Mouse (Mus musculus): ENCODE measurements at regions not wholly inside any gene's neighbourhood (a gene's known extent, or its start where the extent isn't known, plus 50 kb on each side); places are given as distances from the start of the nearest gene placed in this dataset.
A peak's percentile ranks its signal among the peaks of the same experiment; 100 is the strongest.

DNA sequence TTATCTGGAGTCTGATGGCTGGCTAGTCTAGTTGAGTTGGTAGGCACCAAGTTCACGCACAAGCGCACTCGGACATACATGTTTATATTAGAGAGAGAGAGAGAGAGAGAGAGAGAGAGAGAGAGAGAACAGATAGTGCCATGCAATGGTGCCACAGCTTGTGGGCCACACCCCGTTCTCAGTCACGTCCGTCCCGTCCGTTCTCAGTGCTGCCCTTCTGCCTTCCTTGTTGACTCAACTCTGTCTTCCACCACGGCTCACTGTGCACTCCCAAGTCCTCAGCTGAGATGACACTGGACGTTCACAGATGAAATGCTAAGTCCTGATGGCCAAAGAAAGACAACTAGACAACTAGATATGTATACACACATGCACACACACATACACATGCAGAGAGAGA, 92.2 kb downstream of the Gm11011 start:
- Histone ChIP-seq H3K36me3 (ENCODE audit: control insufficient read depth, insufficient read depth, low read length) (no peaks in the 10 kb centered on the region), H3K9ac (replicated peaks; ENCODE audit: low read depth, low read length) (no peak overlapping the region), H3K4me1 (ENCODE audit: control insufficient read depth, insufficient read depth, low read length) (no peaks in the 10 kb centered on the region), H3K27ac (ENCODE audit: low read depth, low read length) (no peak overlapping the region), H3K9me3 (ENCODE audit: control insufficient read depth, low read length) (no peaks in the 10 kb centered on the region), H3K4me2 (ENCODE audit: low read depth, low read length) (no peak overlapping the region), H3K27me3 (ENCODE audit: control insufficient read depth, insufficient read depth, low read length) (no peaks in the 10 kb centered on the region), H3K4me3 (ENCODE audit: low read depth, low read length) (no peak overlapping the region)
- WGBS: 92% methylated on average over 10 of the region's 10 CpGs
- no peak for ATAC-seq (ENCODE audit: low read depth)

GRCm38 (mm10) chr2:169494503-169495311, 92.8 kb downstream of the Gm11011 start:
- Histone ChIP-seq H3K4me2 (ENCODE audit: low read depth, low read length) (no peak overlapping the region), H3K27me3 (ENCODE audit: control insufficient read depth, insufficient read depth, low read length) (no peaks in the 10 kb centered on the region), H3K4me3 (ENCODE audit: low read depth, low read length) (no peak overlapping the region), H3K9ac (replicated peaks; ENCODE audit: low read depth, low read length) (no peak overlapping the region), H3K9me3 (ENCODE audit: control insufficient read depth, low read length) (no peaks in the 10 kb centered on the region), H3K27ac (ENCODE audit: low read depth, low read length) (no peak overlapping the region), H3K36me3 (ENCODE audit: control insufficient read depth, insufficient read depth, low read length) (no peaks in the 10 kb centered on the region), H3K4me1 (ENCODE audit: control insufficient read depth, insufficient read depth, low read length) (no peaks in the 10 kb centered on the region)
- WGBS: 78% methylated on average over 11 of the region's 11 CpGs
- no peak for ATAC-seq (ENCODE audit: low read depth)

GRCm38 (mm10) chr2:169493609-169494275, 93.8 kb downstream of the Gm11011 start:
- H3K4me3 ChIP-seq (ENCODE audit: low read depth, low read length): no peak overlapping the region
- H3K9me3 ChIP-seq (ENCODE audit: control insufficient read depth, low read length): no peaks in the 10 kb centered on the region
- H3K4me2 ChIP-seq (ENCODE audit: low read depth, low read length): no peak overlapping the region
- 66% methylated on average over 16 of the region's 16 CpGs for WGBS
- H3K36me3 ChIP-seq (ENCODE audit: control insufficient read depth, insufficient read depth, low read length): no peaks in the 10 kb centered on the region
- no peak overlapping the region for H3K27ac ChIP-seq (ENCODE audit: low read depth, low read length)
- H3K27me3 ChIP-seq (ENCODE audit: control insufficient read depth, insufficient read depth, low read length): no peaks in the 10 kb centered on the region
- no peak overlapping the region for H3K9ac ChIP-seq (replicated peaks; ENCODE audit: low read depth, low read length)
- no peak for ATAC-seq (ENCODE audit: low read depth)
- H3K4me1 ChIP-seq (ENCODE audit: control insufficient read depth, insufficient read depth, low read length): no peaks in the 10 kb centered on the region

DNA sequence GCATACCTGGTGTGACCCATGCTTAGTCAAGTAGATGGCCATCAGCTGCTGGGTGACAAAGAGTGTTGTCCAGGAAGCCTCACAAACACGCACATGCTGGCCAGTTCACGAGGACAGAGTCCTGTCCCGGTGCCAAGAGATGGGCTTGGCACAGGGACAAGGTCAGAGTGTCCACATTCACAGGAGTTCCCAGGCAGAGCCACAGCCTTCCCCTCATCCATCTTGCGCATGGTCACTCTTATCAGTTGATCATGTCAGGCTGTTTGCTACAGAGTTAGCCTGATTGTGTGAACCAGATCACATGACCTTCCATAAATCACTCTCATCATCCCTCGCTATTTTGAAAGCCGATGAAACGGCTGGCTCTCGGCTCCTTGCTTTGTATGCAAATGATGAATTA, 103.6 kb downstream of the Gm11011 start:
- H3K27me3 ChIP-seq (ENCODE audit: control insufficient read depth, insufficient read depth, low read length): no peaks in the 10 kb centered on the region
- 61% methylated on average over 8 of the region's 8 CpGs for WGBS
- no peak overlapping the region for H3K4me3 ChIP-seq (ENCODE audit: low read depth, low read length)
- no peak; the same call in 1 of the 2 replicates for ATAC-seq (ENCODE audit: low read depth)
- H3K27ac ChIP-seq (ENCODE audit: low read depth, low read length): no peak overlapping the region; the same call in 1 of the 2 replicates
- no peak overlapping the region for H3K9ac ChIP-seq (replicated peaks; ENCODE audit: low read depth, low read length)
- no peaks in the 10 kb centered on the region for H3K36me3 ChIP-seq (ENCODE audit: control insufficient read depth, insufficient read depth, low read length)
- H3K9me3 ChIP-seq (ENCODE audit: control insufficient read depth, low read length): no peaks in the 10 kb centered on the region
- H3K4me1 ChIP-seq (ENCODE audit: control insufficient read depth, insufficient read depth, low read length): peaks cover 7% of the 10 kb centered on the region; the same call in 1 of the 2 replicates
- H3K4me2 ChIP-seq (ENCODE audit: low read depth, low read length): no peak overlapping the region

DNA sequence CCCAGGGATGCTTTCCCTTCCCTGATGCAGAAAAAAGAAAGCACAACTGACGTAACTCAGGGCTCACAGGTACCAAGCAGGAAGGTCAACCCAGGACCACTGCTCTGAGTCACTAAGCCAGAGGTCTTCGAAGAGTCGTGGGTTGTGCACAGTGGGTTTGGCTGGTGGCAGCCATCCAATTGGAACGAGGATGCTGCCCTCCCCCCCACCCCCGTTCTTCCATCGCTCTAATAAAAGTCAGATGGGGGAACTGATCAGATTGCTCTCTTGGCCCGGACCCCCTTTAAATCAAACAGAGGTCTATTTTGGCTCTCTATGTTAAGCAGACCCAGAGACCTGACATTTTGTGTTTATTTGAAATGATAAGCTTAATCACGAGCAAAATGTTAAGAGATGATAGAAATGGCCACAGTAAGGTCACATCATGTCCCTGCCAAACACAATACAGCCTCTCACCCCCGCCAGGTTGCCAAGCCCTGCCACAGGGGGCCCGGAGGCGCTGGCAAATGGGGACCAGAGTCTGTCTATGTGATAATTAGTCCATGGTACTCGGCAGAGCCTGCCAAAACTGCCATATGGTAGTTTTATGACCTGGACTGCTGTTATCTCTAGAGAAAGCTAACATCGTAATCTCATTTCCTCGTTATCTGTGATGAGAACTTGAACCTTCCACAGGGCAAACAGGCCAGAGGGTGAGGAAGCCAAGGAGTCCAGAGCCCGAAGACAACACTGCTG, 105.6 kb downstream of the Gm11011 start:
- Histone ChIP-seq H3K9ac (replicated peaks; ENCODE audit: low read depth, low read length) (no peak overlapping the region), H3K36me3 (ENCODE audit: control insufficient read depth, insufficient read depth, low read length) (no peaks in the 10 kb centered on the region), H3K4me1 (ENCODE audit: control insufficient read depth, insufficient read depth, low read length) (peaks cover 7% of the 10 kb centered on the region; the same call in 1 of the 2 replicates), H3K9me3 (ENCODE audit: control insufficient read depth, low read length) (no peaks in the 10 kb centered on the region), H3K27ac (ENCODE audit: low read depth, low read length) (no peak overlapping the region), H3K4me2 (ENCODE audit: low read depth, low read length) (no peak overlapping the region), H3K4me3 (ENCODE audit: low read depth, low read length) (no peak overlapping the region), H3K27me3 (ENCODE audit: control insufficient read depth, insufficient read depth, low read length) (no peaks in the 10 kb centered on the region)
- WGBS: 48% methylated on average over 15 of the region's 15 CpGs
- ATAC-seq (ENCODE audit: low read depth): no peak; the same call in 1 of the 2 replicates

DNA sequence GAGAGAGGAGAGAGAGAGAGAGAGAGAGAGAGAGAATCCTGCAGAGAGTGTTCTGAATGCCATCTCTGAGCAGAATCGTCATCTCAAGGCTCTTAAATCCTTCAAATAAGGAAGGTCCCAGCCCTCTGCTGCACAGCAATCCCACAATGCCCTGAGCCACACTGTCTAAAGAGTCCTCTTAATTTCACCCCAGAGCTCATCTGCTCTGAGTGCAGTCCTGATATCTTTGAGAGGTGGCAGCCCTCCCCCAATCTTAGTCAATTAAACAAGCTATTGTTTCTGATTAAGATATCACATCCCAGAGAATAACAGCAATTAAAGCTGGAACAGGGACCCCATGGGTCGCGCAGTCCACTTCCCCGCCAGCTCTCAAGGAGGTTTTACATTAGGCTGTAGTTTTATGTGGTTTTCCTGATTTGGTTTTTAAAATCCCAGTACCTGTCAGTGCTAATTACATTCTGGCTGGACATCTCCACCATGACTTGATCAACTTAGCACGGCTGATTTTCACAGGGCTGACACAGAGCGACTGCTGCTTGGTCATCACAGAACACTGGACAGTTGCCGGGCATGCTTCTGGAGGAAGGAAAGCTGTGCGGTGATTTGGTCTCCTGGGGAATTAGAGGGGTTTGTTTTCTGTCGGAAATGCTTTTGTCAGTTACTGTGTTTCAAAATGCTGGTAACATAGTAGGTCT, 113.0 kb downstream of the Gm11011 start:
- ATAC-seq (ENCODE audit: low read depth): no peak; the same call in 1 of the 2 replicates
- 0 out of 2 replicates have a peak overlapping the region, but pooled peaks have one; percentile 9 for H3K4me2 ChIP-seq (ENCODE audit: low read depth, low read length)
- peak overlapping the region; percentile 29; the same call in 1 of the 2 replicates for H3K27ac ChIP-seq (ENCODE audit: low read depth, low read length)

GRCm38 (mm10) chr2:169469538-169469937, 118.0 kb downstream of the Gm11011 start:
- Histone ChIP-seq H3K4me2 (ENCODE audit: low read depth, low read length) (no peak overlapping the region), H3K9me3 (ENCODE audit: control insufficient read depth, low read length) (no peaks in the 10 kb centered on the region)
- no peak for ATAC-seq (ENCODE audit: low read depth)

More for the DNA sequence above, 113.0 kb downstream of the Gm11011 start:
- Histone ChIP-seq H3K4me1 (ENCODE audit: control insufficient read depth, insufficient read depth, low read length) (peaks cover 12% of the 10 kb centered on the region; the same call in 1 of the 2 replicates), H3K9me3 (ENCODE audit: control insufficient read depth, low read length) (no peaks in the 10 kb centered on the region), H3K27me3 (ENCODE audit: control insufficient read depth, insufficient read depth, low read length) (no peaks in the 10 kb centered on the region), H3K9ac (replicated peaks; ENCODE audit: low read depth, low read length) (no peak overlapping the region), H3K4me3 (ENCODE audit: low read depth, low read length) (no peak overlapping the region), H3K36me3 (ENCODE audit: control insufficient read depth, insufficient read depth, low read length) (no peaks in the 10 kb centered on the region)
- WGBS: 24% methylated on average over 9 of the region's 9 CpGs

DNA sequence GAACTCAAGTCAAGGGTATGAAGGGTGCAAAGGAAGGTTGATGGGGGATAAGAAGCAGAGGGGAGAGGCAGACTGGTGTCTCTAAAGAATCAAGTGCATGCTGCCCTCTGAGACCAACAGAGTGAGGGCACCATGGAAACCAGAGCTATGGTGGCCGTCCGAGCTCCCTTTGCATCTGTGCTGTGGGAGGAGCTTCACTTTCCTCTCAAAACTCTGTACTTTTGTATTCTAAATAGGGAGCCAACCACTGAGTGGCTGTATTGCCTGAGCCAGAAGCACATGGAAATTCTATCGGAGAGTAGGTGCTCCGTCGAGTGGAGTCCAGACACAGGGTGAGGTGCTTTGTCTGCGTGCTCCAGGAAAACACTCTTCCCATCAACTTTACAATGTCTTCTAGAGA, 119.9 kb downstream of the Gm11011 start:
- H3K27me3 ChIP-seq (ENCODE audit: control insufficient read depth, insufficient read depth, low read length): no peaks in the 10 kb centered on the region
- WGBS: 66% methylated on average over 6 of the region's 6 CpGs
- no peak for ATAC-seq (ENCODE audit: low read depth)
- H3K4me2 ChIP-seq (ENCODE audit: low read depth, low read length): no peak overlapping the region
- H3K27ac ChIP-seq (ENCODE audit: low read depth, low read length): no peak overlapping the region
- H3K9me3 ChIP-seq (ENCODE audit: control insufficient read depth, low read length): no peaks in the 10 kb centered on the region
- H3K9ac ChIP-seq (replicated peaks; ENCODE audit: low read depth, low read length): no peak overlapping the region
- peaks cover 9% of the 10 kb centered on the region; the same call in 1 of the 2 replicates for H3K4me1 ChIP-seq (ENCODE audit: control insufficient read depth, insufficient read depth, low read length)
- H3K36me3 ChIP-seq (ENCODE audit: control insufficient read depth, insufficient read depth, low read length): no peaks in the 10 kb centered on the region
- no peak overlapping the region for H3K4me3 ChIP-seq (ENCODE audit: low read depth, low read length)

More at GRCm38 (mm10) chr2:169469538-169469937, 118.0 kb downstream of the Gm11011 start:
- Histone ChIP-seq H3K9ac (replicated peaks; ENCODE audit: low read depth, low read length) (no peak overlapping the region), H3K4me3 (ENCODE audit: low read depth, low read length) (no peak overlapping the region), H3K27me3 (ENCODE audit: control insufficient read depth, insufficient read depth, low read length) (no peaks in the 10 kb centered on the region), H3K4me1 (ENCODE audit: control insufficient read depth, insufficient read depth, low read length) (peaks cover 11% of the 10 kb centered on the region; the same call in 1 of the 2 replicates), H3K36me3 (ENCODE audit: control insufficient read depth, insufficient read depth, low read length) (no peaks in the 10 kb centered on the region), H3K27ac (ENCODE audit: low read depth, low read length) (no peak overlapping the region; the same call in 1 of the 2 replicates)
- 69% methylated on average over 10 of the region's 10 CpGs for WGBS

Data from neural tube, embryonic 14.5 days (tissue).